Mouse (Mus musculus): ENCODE measurements around the gene Pomgnt1.

Gene Pomgnt1

GRCm38 (mm10) chr4:116140801-116141574, 17.3 kb downstream of the Pomgnt1 start:
- DNase-seq, result no peak

DNA sequence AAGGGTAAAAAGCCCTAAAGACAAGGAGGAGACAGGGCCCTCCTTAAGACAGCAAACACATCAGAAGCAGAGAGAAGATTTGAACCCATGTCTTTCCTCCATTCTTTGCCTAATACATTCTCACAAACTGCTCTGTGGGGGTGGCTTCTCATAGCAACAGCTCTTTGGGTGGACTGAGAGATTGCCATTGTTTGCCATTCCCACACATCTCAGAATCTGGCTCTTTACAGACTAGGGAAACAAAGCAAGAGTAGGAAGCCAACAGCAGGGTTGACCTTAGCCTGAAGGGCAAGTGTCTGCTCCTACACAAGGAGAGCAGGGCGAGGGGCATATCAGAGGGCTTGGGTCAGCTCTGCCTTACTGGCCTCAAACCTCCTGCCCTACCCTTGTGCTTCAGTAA, 18.1 kb downstream of the Pomgnt1 start:
- no peak for DNase-seq

- no peak for DNase-seq
Measured at GRCm38 (mm10) chr4:116142269-116142668, 18.6 kb downstream of the Pomgnt1 start.

GRCm38 (mm10) chr4:116143317-116143811, 19.7 kb downstream of the Pomgnt1 start:
- DNase-seq, result peak; percentile 59

GRCm38 (mm10) chr4:116143891-116144717, 20.5 kb downstream of the Pomgnt1 start:
- DNase-seq, result peak; percentile 82

DNA sequence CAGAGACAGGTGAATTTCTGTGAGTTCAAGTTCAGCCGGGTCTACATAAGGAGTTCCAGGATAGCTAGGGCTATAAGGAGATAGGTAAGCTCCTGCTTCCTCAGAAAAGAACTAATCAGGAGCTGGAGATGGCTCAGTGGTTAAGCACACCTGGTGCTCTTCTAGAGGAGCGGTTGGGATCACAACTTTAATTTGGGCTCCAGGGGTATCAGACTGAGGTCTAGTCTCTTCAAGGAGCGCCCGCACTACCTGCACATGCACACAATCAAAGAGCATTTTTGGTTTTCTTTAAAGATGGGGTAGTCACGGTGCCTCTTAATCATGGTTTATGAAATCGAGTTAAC, 26.1 kb downstream of the Pomgnt1 start:
- DNase-seq, result no peak

GRCm38 (mm10) chr4:116150156-116150861, 26.7 kb downstream of the Pomgnt1 start:
- peak; percentile 77 for DNase-seq

DNA sequence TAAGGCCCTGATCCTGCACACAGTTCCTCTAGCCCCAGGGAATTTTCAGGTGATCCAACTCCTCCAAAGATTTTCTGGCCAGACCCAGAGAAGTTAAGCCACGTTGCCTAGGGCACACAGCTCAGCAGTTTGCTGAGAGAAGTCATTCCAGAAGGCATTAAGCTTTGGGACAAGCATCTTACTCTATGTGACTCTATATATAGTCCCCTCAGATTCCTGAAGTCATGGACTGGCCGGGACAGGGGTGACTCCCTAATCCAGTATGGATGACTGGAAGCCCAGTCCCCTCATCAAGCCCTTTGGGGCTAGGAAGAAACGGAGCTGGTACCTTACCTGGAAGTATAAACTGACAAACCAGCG, 27.2 kb downstream of the Pomgnt1 start:
- DNase-seq, result no peak

DNA sequence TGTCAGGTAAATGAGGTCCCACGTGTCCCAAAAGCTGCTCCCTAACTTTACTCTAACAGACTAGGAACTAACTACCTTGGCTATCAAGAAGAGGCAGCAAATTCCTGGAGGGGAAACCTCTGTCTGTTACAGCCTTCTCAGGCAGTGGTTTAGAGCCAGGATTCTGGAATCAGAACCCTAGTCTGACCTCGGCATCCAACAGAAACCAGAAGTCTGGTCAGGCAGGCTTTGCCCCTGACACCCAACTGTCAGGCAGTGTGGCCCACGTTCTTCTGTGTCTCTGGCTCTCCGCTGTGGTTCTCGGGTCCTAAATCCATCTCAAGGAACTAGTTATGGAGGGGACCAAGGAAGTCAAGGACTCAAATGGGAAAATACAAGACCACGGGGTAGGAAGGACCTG, 27.6 kb downstream of the Pomgnt1 start, which contains the start of gene Lurap1:
Gene Lurap1, minus strand, starts transcription at position 101 of the 400 bp plus-strand sequence.
- DNase-seq, result no peak

DNA sequence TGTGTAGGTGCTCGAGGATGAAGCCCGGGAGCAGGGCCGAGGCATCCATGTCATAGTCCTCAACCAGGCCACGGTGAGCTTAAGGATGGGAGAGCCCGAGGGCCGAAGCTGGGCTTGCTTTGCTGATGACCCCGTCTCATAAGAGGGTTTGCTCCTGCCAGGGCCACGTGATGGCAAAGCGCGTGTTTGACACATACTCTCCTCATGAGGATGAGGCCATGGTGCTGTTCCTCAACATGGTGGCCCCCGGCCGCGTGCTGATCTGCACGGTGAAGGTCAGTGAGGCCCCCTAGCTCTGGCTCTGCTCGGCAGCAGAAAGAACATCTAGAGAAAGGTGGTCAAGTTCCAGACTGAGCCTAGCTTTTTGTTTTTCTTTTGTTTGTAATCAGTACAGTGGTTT, 29.1 kb downstream of the Pomgnt1 start:
- DNase-seq, result no peak

DNA sequence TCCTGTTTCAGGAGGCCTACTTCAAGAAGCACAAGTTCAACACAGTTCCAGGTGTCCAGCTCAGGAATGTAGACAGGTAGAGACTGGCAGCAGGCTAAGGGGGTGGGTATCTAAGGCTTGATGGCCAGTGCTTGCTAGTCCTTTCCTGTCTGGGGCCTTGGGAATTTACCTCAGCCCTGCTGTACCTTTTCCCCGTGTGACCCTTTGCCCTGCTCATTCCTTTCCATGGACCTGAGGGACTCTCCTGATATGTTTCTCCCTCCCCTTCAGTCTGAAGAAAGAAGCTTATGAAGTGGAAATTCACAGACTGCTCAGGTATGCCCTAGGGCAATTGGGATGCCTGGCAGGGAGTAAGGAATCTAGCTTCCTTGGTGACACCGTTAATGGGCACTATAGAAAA, 34.2 kb downstream of the Pomgnt1 start:
- peak; percentile 47 for DNase-seq

GRCm38 (mm10) chr4:116159912-116160311, 36.3 kb downstream of the Pomgnt1 start:
- peak; percentile 2 for DNase-seq

GRCm38 (mm10) chr4:116160769-116161168, 37.1 kb downstream of the Pomgnt1 start:
- no peak for DNase-seq

- peak; percentile 42 for DNase-seq
Measured at GRCm38 (mm10) chr4:116162142-116162541, 38.5 kb downstream of the Pomgnt1 start.

DNA sequence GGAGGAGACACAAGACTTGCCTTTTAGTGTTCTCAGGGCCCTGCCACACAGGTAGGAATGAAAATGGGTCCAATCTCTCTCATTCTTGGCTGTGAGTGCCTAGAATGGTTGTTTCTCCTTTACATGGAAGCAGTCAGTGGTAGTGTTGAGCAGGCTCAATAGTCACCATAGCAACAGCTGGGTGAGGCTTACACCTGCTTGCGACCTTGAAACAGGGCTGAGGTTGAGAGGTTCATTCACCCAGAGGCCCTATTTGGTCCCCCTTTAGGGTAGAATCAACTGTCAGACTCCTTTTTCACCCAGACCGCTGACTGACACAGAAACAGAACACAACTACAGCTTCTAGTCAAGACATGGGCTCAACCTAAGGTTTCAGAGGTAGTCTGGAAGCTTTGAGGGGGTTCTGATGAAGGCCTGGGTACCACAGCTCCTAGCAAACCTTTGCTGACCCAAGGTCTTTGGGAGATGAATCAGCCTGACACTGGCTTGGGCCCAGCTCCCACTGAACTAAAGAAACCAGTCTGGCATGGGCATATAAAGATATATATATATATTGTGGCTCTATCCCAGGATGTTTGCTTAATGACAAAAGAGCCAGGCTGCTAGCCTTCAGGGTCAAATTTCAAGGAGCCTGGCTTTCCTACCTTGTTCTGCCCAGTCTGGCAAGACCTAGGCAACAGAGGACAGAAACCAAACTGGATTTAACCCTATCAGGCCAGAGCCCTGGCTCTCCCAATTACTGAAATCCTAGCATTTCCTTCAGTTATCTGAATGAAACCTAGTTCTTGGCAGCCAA, 41.3 kb downstream of the Pomgnt1 start:
- DNase-seq, result no peak

GRCm38 (mm10) chr4:116165708-116166407, 42.2 kb downstream of the Pomgnt1 start:
- DNase-seq, result no peak

DNA sequence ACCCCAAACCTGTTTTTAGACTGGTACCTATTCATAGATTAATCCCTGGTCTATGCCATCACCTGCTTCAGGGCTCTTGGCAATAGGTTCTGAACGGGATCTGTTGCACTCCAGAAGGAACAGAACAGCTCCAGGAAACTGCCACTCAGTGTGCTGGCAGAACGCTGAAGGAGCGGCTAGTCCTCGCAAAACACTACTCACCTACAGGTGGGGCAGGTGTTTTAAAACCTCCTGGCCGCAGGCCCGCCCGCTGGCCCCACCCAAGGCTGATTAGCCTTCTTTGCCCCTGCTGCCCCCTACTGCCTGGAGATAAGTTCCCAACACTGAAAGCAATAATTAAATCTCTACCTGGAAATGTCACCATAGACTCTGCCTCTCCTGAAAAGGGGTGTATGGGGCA, 43.8 kb downstream of the Pomgnt1 start, which contains the start of gene Tspan1:
Gene Tspan1, minus strand, starts transcription at position 198 of the 400 bp plus-strand sequence.
- peak; percentile 68 for DNase-seq

- peak; percentile 81 for DNase-seq
Measured at GRCm38 (mm10) chr4:116168617-116169352, 45.1 kb downstream of the Pomgnt1 start.

DNA sequence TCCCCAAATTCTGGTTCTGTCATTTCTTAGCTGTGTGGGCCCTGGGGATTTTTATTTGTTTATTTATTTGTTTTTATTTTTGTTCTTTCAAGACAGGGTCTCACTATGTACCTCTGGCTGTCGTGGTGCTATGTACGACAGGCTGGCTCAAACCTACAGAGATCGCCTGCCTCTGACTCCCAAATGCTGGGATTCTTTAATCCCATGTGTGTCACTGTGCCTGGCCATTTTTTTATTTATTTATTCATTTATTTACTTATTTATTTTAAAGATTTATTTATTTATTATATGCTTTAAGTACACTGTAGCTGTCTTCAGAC, 45.7 kb downstream of the Pomgnt1 start:
- no peak for DNase-seq

DNA sequence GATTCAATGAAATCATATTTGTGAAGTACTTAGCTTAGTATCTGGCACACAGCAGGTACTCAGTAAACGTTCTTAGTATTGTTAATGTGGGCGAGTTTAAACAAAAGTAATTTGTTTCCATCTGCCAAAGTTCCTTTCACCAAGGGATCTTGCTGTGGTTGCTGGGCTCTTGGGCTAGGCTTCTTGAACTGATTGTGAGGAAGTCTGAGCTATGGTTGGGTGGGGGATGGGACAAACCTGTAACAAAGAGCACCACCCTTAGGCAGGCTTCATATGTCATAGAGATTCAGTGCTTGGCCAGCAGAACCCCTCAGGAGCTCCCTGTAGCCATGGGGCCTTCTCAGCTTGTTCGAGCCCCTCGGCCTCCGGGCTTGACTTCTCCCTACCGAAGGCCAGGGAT, 49.4 kb downstream of the Pomgnt1 start, which contains the start of the genes 1700042G07Rik and Gm49337:
Gene 1700042G07Rik, plus strand, starts transcription at position 301 of the 400 bp plus-strand sequence.
Gene Gm49337, plus strand, starts transcription at position 313 of the 400 bp plus-strand sequence.
- no peak for DNase-seq

GRCm38 (mm10) chr4:116173752-116174151, 50.1 kb downstream of the Pomgnt1 start:
- DNase-seq, result no peak
